Mouse (Mus musculus): ENCODE results near the gene Nr1h3.

- TF ChIP-seq CTCF (IDR thresholded peaks at IDR 0.05; ENCODE audit: low read depth, low read length), result no peak
- no peak for TF ChIP-seq GATA1 (IDR thresholded peaks at IDR 0.05; ENCODE audit: borderline replicate concordance, low read length)
- no peak for TF ChIP-seq TAL1 (conservative IDR thresholded peaks at IDR 0.05; ENCODE audit: low read depth, low read length)
- TF ChIP-seq POLR2AphosphoS5 (IDR thresholded peaks at IDR 0.05; ENCODE audit: insufficient replicate concordance, low read depth, low read length), result no peak
Observed at GRCm38 (mm10) chr2:91151331-91151730, 51.3 kb downstream of the Nr1h3 start.

Measured in G1E (cell line).